Mouse (Mus musculus) myocyte (in vitro differentiated cells): Measurements from ENCODE around the gene Mrpl43. TPM values are rescaled to one million over a fixed set of nuclear protein-coding genes. Genes with fewer than 3 reads are reported as not detected.
A peak's percentile ranks its signal among the peaks of the same experiment; 100 is the strongest.
"Not testable (repeated sequence)": the region's sequence is repeated elsewhere in the genome, so short reads cannot be mapped to it uniquely, and the experiment has no call there.

Experiments
- H3K27me3 ChIP-seq: one replicate; pipeline ENCODE4 v1.6.1; 2011; ENCODE audit not compliant: control insufficient read depth, insufficient read depth, insufficient read length
- H3K36me3 ChIP-seq: one replicate; pipeline ENCODE4 v1.6.1; 2011; ENCODE audit not compliant: control insufficient read depth, insufficient read depth
- H3K4me2 ChIP-seq: one replicate; pipeline ENCODE4 v1.6.1; 2011; ENCODE audit warnings: low read depth, control low read depth
- H3K4me3 ChIP-seq: one replicate; pipeline ENCODE4 v1.5.1; 2011; ENCODE audit warnings: mild to moderate bottlenecking, control low read depth, moderate library complexity
- H3K79me2 ChIP-seq: one replicate; pipeline ENCODE4 v1.6.1; 2011; ENCODE audit not compliant: control insufficient read depth, insufficient read depth
- H3ac ChIP-seq: one replicate; pipeline ENCODE4 v1.6.1; 2011; ENCODE audit not compliant: control insufficient read depth, insufficient read length
- CEBPB ChIP-seq: IDR thresholded peaks from 2 replicates; pipeline ENCODE4 v1.6.1; 2011; ENCODE audit warnings: mild to moderate bottlenecking, moderate library complexity; ENCODE audit not compliant: poor library complexity, insufficient read depth, severe bottlenecking
- E2F4 ChIP-seq: IDR thresholded peaks from one replicate; pipeline ENCODE4 v1.6.1; 2011; ENCODE audit warnings: mild to moderate bottlenecking, control low read depth, moderate library complexity; ENCODE audit not compliant: insufficient read depth
- MAX ChIP-seq: IDR thresholded peaks from one replicate; pipeline ENCODE4 v1.6.1; 2011; ENCODE audit warnings: low read depth, mild to moderate bottlenecking, control low read depth
- MYOD1 ChIP-seq, 3 experiments: IDR thresholded peaks; one replicate each; pipeline ENCODE4 v1.6.1; 2011; ENCODE audit warnings: control low read depth in 2 of 3, low read depth in 2 of 3, mild to moderate bottlenecking in 2 of 3, moderate library complexity in 1 of 3; ENCODE audit not compliant: insufficient read length in 2 of 3, control insufficient read depth in 1 of 3
- MYOG ChIP-seq, 3 experiments: IDR thresholded peaks; one replicate each; pipeline ENCODE4 v1.6.1; 2011; ENCODE audit warnings: control low read depth in 2 of 3, low read depth in 2 of 3, mild to moderate bottlenecking in 2 of 3; ENCODE audit not compliant: insufficient read length in 2 of 3, control insufficient read depth in 1 of 3, insufficient read depth in 1 of 3
- POLR2A ChIP-seq: IDR thresholded peaks from one replicate; pipeline ENCODE4 v1.6.1; 2011; ENCODE audit warnings: low read depth, mild to moderate bottlenecking, control low read depth, moderate library complexity; ENCODE audit not compliant: insufficient read length
- POLR2AphosphoS2 ChIP-seq: IDR thresholded peaks from one replicate; pipeline ENCODE4 v1.6.1; 2011; ENCODE audit warnings: low read depth, control low read depth; ENCODE audit not compliant: insufficient read length
- REST ChIP-seq: IDR thresholded peaks from one replicate; pipeline ENCODE4 v1.6.1; 2011; ENCODE audit warnings: mild to moderate bottlenecking, control low read depth, moderate library complexity; ENCODE audit not compliant: insufficient read depth, insufficient read length
- SRF ChIP-seq: IDR thresholded peaks from one replicate; pipeline ENCODE4 v1.6.1; 2011; ENCODE audit warnings: low read depth; ENCODE audit not compliant: control insufficient read depth, insufficient read length
- TCF12 ChIP-seq: IDR thresholded peaks from one replicate; pipeline ENCODE4 v1.6.1; 2011; ENCODE audit warnings: mild to moderate bottlenecking, control low read depth; ENCODE audit not compliant: poor library complexity, insufficient read depth, severe bottlenecking
- TCF3 ChIP-seq: IDR thresholded peaks from one replicate; pipeline ENCODE4 v1.6.1; 2011; ENCODE audit warnings: low read depth, control low read depth; ENCODE audit not compliant: insufficient read length
- USF1 ChIP-seq: IDR thresholded peaks from one replicate; pipeline ENCODE4 v1.6.1; 2011; ENCODE audit warnings: low read depth, mild to moderate bottlenecking, control low read depth, moderate library complexity
- polyA plus RNA-seq: library from polyadenylated mRNA; unstranded; fragments of >200 nt; fragmentation: generic; extraction: Trizol; gene quantifications from one replicate; pipeline ENCODE4 v1.2.1, GENCODE M21; 2012; ENCODE audit warnings: missing spikeins

Gene Mrpl43
- polyA plus RNA-seq, 1 experiment, result 81.3 TPM

GRCm38 (mm10) chr19:45044389-45044927 is 38.2 kb upstream of the Mrpl43 start:
- Histone ChIP-seq H3ac (no peak overlapping the region), H3K36me3 (peaks cover 6% of the 10 kb centered on the region), H3K79me2 (peaks cover 11% of the 10 kb centered on the region), H3K27me3 (no peaks in the 10 kb centered on the region), H3K4me2 (peak overlapping the region; percentile 90), H3K4me3 (peak overlapping the region; percentile 59)
- no peak for TF ChIP-seq TCF3
- no peak for TF ChIP-seq USF1
- TF ChIP-seq MYOG (IDR thresholded peaks at IDR 0.05; ENCODE audit: control insufficient read depth in 1 of 3, insufficient read depth in 1 of 3, insufficient read length in 2 of 3, low read depth in 2 of 3), result peak in 1 of 3 experiments; percentile 63
- TF ChIP-seq MYOD1 (IDR thresholded peaks at IDR 0.05; ENCODE audit: control insufficient read depth in 1 of 3, insufficient read length in 2 of 3, low read depth in 2 of 3), result peak; percentile 21 to 39 (median 34)

- TF ChIP-seq TCF12, result no peak
- no peak for TF ChIP-seq REST
- no peak for TF ChIP-seq MAX
- TF ChIP-seq E2F4, result no peak
- peak in 1 of 3 experiments; percentile 11 for TF ChIP-seq MYOD1 (IDR thresholded peaks at IDR 0.05; ENCODE audit: control insufficient read depth in 1 of 3, insufficient read length in 2 of 3, low read depth in 2 of 3)
- no peak for TF ChIP-seq SRF
- no peak for TF ChIP-seq CEBPB
- peak in 2 of 3 experiments; percentile 21 to 38 for TF ChIP-seq MYOG (IDR thresholded peaks at IDR 0.05; ENCODE audit: control insufficient read depth in 1 of 3, insufficient read depth in 1 of 3, insufficient read length in 2 of 3, low read depth in 2 of 3)
- H3ac ChIP-seq, result no peak overlapping the region
- H3K4me2 ChIP-seq, result no peak overlapping the region
- no peaks in the 10 kb centered on the region for H3K27me3 ChIP-seq
- no peaks in the 10 kb centered on the region for H3K36me3 ChIP-seq
- no peaks in the 10 kb centered on the region for H3K79me2 ChIP-seq
- no peak overlapping the region for H3K4me3 ChIP-seq
Observed at GRCm38 (mm10) chr19:45040214-45040613, 34.0 kb upstream of the Mrpl43 start.

DNA sequence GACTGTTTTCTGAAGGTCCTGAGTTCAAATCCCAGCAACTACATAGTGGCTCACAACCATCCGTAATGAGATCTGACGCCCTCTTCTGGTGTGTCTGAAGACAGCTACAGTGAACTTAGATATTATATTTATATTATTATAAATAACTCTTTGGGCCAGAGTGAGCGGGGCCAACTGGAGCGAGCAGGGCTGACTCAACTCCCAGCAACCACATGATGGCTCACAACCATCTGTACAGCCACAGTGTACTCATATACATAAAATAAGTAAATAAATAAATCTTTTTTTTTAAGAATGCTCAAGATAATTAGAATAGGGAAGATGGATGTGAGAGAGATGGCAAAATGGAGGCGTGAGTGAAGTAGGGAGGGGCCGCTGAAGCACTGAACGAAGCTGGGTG is 32.0 kb upstream of the Mrpl43 start:
- H3K36me3 ChIP-seq, H3K27me3 ChIP-seq, H3K4me3 ChIP-seq, H3K79me2 ChIP-seq, H3ac ChIP-seq: not testable (repeated sequence)
- TF ChIP-seq CEBPB, result 0 out of 2 replicates have a peak, but pooled peaks have one; percentile 51
- peak overlapping the region; percentile 8 for H3K4me2 ChIP-seq

DNA sequence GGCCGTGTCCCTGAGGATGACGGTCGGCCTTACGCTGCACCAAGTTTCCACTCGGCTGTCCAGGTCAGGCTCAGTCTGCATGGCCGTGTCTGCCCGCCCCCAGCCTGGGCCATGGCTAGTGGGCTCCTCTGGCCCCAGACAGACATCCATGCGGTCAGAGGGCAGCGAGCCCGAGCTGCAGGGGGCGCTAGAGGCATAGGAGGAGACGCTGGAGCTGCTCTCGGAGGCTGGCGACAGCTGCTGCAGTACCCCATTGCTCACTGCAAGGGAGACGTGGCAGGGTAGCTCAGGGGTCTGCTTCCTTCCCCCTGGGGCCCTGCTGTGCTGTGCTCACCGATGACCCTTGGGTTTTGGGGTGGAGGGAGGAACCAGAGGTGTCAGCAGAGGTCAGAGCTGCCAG is 30.6 kb upstream of the Mrpl43 start:
- H3K27me3 ChIP-seq, result no peaks in the 10 kb centered on the region
- no peak overlapping the region for H3K4me3 ChIP-seq
- no peaks in the 10 kb centered on the region for H3K36me3 ChIP-seq
- TF ChIP-seq POLR2A (no peak), POLR2AphosphoS2 (peak; percentile 21), TCF12 (no peak), REST (no peak), MAX (no peak), TCF3 (no peak), MYOD1 (IDR thresholded peaks at IDR 0.05; ENCODE audit: control insufficient read depth in 1 of 3, insufficient read length in 2 of 3, low read depth in 2 of 3) (peak in 2 of 3 experiments; percentile 70 to 81), E2F4 (no peak), CEBPB (no peak), MYOG (IDR thresholded peaks at IDR 0.05; ENCODE audit: control insufficient read depth in 1 of 3, insufficient read depth in 1 of 3, insufficient read length in 2 of 3, low read depth in 2 of 3) (peak; percentile 19 to 81 (median 79)), USF1 (no peak), SRF (no peak)
- H3K79me2 ChIP-seq, result no peaks in the 10 kb centered on the region
- H3ac ChIP-seq, result no peak overlapping the region
- no peak overlapping the region for H3K4me2 ChIP-seq

GRCm38 (mm10) chr19:45032570-45033332 is 26.5 kb upstream of the Mrpl43 start:
- Histone ChIP-seq H3K79me2 (no peaks in the 10 kb centered on the region), H3K27me3 (no peaks in the 10 kb centered on the region), H3K36me3 (no peaks in the 10 kb centered on the region), H3K4me2 (no peak overlapping the region), H3K4me3 (no peak overlapping the region), H3ac (no peak overlapping the region)
- TF ChIP-seq POLR2AphosphoS2 (peak; percentile 30), REST (no peak)
